Mouse (Mus musculus) lung, postnatal 25 days (tissue): ENCODE data around the gene Tdrd5.
"Not testable (repeated sequence)": the region's sequence is repeated elsewhere in the genome, so short reads cannot be mapped to it uniquely, and the experiment has no call there.

Experiments
- DNase-seq: peaks from one replicate; pipeline ENCODE4 v3.0.0; 2022; ENCODE audit warnings: low spot score

Gene Tdrd5

GRCm38 (mm10) chr1:156302911-156303749, at the start of gene Tdrd5:
Gene Tdrd5 (minus strand): TSS chr1:156303664.
- no peak for DNase-seq

- no peak for DNase-seq
Measured at GRCm38 (mm10) chr1:156352466-156352865, 49.0 kb upstream of the Tdrd5 start.

- no peak for DNase-seq
Measured at GRCm38 (mm10) chr1:156350441-156350840, 47.0 kb upstream of the Tdrd5 start.

GRCm38 (mm10) chr1:156349031-156349430, 45.6 kb upstream of the Tdrd5 start:
- no peak for DNase-seq

GRCm38 (mm10) chr1:156345633-156346032, 42.2 kb upstream of the Tdrd5 start:
- DNase-seq, result no peak

GRCm38 (mm10) chr1:156344433-156344832, 41.0 kb upstream of the Tdrd5 start:
- DNase-seq, result no peak

DNA sequence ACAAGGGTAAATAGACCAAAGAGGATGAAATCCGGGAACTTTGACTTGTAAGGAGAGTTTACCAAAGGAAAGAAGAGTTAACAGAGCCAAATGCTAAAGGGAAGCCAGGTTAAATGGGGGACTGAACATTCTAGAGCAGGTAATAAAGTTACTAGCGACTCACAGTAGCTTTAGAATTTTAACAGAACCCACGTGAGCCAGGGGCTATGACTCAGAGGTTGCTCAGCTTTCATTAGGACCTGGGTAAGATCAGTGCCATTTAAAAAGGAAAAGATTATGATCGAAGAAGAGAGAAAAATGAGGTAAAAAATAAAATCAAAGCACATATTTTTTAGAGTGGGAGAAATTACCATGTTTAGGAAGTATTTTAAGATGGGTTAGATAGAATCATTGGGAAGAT, 37.4 kb upstream of the Tdrd5 start:
- no peak for DNase-seq

- DNase-seq, result no peak
Measured at GRCm38 (mm10) chr1:156323126-156323525, 19.7 kb upstream of the Tdrd5 start.

- no peak for DNase-seq
Measured at GRCm38 (mm10) chr1:156310630-156311029, 7.2 kb upstream of the Tdrd5 start, which contains the start of gene Nphs2. Gene Nphs2 (plus strand): TSS chr1:156310727.

DNA sequence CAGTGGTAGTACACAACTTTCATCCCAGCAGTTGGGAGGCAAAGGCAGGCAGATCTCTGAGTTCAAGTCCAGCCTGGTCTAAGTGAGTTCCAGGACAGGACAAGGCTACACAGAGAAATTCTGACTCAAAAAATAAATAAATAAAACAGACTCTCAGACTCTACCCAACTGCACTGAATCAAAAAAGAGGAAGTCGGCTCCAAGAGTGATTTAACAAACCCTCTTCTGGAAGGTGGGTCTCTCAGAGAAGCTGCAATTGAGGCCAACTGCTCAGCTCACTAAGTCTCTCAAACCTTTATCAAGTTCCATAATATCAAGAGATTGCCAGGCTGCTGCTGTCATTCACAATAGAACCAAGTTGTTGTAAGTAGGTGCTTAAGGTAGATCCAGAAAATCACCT, 5.1 kb upstream of the Tdrd5 start:
- no peak for DNase-seq

GRCm38 (mm10) chr1:156290016-156290415, 13.4 kb downstream of the Tdrd5 start:
- DNase-seq, result no peak

DNA sequence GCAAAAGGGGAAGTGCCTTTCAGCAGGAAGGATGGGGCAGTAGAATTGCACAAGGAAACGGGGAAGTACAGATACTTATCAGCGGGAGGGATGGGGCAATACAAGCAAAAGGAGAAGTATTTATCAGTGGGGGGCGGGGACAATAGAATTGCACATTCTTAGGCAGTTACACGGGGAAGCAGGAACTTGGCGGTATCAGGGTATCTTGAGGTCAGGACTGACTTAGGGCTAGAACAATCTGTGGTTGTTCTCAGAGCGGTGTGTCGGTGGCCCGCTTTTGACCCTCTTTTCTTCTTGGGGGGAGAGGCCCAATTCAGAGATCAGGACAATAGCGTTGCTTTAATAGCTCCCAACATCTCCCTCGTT, 14.3 kb downstream of the Tdrd5 start:
- DNase-seq, result not testable (repeated sequence)

DNA sequence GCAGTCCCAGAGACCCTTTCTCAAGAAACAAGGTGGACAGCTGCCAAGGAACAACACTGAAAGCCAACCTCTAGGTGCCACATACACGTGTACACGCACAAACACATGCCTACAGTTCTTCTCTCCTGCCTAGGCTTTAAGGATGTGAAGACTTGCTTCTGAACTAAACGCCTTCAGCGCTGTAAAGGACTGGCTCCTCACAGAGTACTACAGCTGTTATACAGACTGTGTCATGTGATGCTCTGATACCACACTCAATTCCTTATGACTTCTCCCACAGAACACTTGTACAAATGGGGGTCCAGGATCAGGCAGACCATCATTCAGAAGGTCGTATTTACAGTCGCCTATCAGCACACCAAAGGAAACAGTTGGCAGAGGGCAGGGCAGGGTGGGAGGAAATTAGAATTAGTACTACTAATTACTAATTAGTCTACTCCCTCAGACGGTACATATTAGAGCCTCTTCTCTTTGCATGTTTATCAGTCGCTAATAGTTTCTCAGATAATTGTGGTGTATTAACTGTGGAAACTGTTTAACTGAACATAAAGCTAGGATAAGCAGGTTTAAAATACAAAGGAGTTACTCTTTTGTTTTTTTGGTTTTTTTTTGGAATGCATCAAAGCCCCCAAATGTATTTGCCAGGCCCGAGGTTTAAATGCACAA, 14.8 kb downstream of the Tdrd5 start:
- DNase-seq, result no peak

GRCm38 (mm10) chr1:156285541-156285896, 17.9 kb downstream of the Tdrd5 start:
- no peak for DNase-seq

DNA sequence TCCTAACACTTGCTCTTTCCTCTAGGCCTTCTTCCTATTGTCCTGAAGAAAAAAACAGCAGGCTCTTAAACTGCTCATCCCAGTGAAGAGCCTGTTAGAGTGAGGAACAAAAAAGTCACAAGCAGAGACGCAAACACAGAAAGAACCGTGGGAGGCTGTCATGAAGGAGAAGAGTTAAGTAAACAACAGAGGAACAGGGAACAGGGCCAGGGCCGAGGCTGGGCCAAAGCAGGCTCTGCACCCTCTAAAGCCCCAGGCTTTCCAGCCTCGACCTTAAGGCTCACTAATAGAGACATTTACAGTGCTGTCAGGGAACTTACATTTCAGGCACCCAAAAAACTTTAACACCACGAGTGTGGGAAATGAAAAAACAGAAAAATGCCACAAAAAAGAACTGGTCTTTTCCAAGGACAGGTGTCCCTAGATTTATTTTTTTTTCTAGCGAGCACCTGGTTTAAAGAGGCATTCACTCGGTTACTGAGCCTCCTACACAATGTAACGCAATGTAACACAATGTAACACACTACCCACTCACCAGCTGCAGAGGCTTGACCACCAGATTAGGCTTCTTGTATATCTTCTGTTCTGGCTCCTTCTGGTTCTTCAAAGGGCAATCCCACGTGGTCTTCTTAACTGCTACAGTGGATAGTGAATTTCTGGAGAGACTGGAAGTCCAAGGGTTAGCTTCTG, 18.5 kb downstream of the Tdrd5 start:
- no peak for DNase-seq

DNA sequence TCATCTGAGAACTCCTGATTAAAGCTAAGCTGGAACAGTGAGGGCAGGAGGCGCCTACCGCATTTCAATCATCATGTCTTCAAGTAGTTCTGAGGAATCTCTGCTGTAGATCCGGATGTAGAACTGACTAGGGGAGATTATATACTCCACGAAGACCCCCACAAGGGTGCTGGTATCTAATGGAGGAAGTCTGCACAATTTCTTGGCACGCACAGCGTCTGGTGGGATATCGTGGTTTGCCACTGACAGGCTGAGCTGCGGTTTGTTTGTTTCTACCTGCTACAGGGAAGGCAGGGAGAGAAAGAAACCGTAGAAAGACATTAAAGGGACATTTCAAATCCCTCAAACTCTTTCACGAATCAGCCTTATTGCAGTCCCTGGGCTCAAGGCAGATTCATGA, 19.3 kb downstream of the Tdrd5 start:
- no peak for DNase-seq

- DNase-seq, result no peak
Measured at GRCm38 (mm10) chr1:156280131-156280530, 23.3 kb downstream of the Tdrd5 start.

DNA sequence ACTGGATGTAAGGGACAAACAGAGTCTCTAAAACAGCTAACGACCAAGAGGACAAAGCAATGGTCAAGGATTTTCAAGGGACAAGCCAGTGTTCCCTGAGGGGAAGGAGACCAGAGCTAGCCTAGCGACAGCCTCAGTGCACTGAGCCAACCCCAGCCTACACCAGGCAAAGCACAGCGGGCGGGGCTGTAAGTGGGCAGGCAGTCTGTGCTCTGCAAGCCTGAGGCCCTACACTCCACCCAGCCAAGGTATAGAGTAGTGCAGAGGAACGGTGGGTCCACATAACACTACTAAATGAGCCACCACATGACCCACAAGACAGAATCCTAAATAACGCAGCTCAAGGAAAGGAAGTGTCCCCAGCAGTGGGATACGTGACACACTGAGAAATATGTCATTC, 29.8 kb downstream of the Tdrd5 start:
- no peak for DNase-seq

DNA sequence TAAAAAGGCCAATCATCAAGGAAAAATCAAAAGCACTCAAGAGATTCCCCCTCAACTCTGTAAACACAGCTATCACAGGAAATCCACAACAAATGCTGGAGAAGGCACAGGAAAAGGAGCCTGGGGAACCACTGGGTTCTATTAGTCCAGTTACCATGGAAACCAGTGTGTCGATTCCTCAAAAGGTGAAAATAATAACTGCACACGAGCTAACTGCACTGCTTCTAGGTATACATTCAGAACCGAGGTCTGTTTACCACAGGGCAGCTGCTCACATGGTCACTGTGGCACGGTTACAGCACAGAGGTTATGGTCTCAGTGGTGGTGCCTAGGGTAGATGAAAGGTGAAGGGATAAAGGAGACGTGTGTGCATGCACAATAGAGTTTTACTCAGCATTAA, 31.8 kb downstream of the Tdrd5 start:
- no peak for DNase-seq

GRCm38 (mm10) chr1:156270471-156270870, 33.0 kb downstream of the Tdrd5 start:
- no peak for DNase-seq

- DNase-seq, result not testable (repeated sequence)
Measured at GRCm38 (mm10) chr1:156268546-156268945, 34.9 kb downstream of the Tdrd5 start.

DNA sequence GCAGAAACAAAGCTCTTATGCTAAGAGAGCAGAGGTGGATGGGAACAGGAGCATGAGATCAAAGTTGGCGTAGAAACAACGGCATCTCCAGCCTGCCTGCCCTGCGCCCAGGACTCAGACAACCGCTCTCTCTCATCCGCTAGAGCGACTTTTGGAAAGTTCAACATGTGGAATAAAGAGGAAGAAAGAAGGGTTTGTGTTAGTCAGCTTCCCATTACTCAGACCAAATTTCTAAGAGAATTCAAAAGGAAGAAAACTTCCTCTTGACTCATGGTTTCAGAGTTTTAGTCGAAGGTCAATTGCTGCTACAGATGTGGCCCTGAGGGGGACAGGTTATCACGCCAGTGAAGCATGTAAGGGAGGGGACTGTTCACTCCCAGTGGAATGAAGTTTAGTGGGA, 39.5 kb downstream of the Tdrd5 start:
- no peak for DNase-seq

- DNase-seq, result peak; percentile 47
Measured at GRCm38 (mm10) chr1:156263352-156263751, 40.1 kb downstream of the Tdrd5 start.
